Mouse (Mus musculus) neural tube, embryonic 12.5 days (tissue): Measurements from ENCODE around the gene Hdx. TPM values are rescaled to one million over a fixed set of nuclear protein-coding genes. Genes with fewer than 3 reads are reported as not detected.

ENCODE experiments used
- ATAC-seq: fragments of 200-750 bp; cut with Nextera tagmentation; 2 replicates; pipeline ENCODE4 v1.8.0; 2017; ENCODE audit warnings: low read depth, mild to moderate bottlenecking, moderate TSS enrichment, moderate library complexity; ENCODE audit not compliant: low FRiP score
- H3K27ac ChIP-seq: fragments of 300-500 bp; sonication (generic); 2 replicates; pipeline ENCODE4 v1.5.1; 2016
- H3K27me3 ChIP-seq: fragments of 300-500 bp; sonication (generic); replicated peaks from 2 replicates; pipeline ENCODE4 v1.6.1; 2016; ENCODE audit warnings: mild to moderate bottlenecking
- H3K36me3 ChIP-seq: fragments of 300-500 bp; sonication (generic); 2 replicates; pipeline ENCODE4 v1.6.1; 2016; ENCODE audit warnings: mild to moderate bottlenecking
- H3K4me1 ChIP-seq: fragments of 300-500 bp; sonication (generic); 2 replicates; pipeline ENCODE4 v1.6.1; 2016
- H3K4me2 ChIP-seq: fragments of 300-500 bp; sonication (generic); replicated peaks from 2 replicates; pipeline ENCODE4 v1.6.1; 2016; ENCODE audit warnings: mild to moderate bottlenecking
- H3K4me3 ChIP-seq: fragments of 300-500 bp; sonication (generic); 2 replicates; pipeline ENCODE4 v1.5.1; 2016
- H3K9ac ChIP-seq: fragments of 300-500 bp; sonication (generic); 2 replicates; pipeline ENCODE4 v1.6.1; 2016; ENCODE audit warnings: mild to moderate bottlenecking
- H3K9me3 ChIP-seq: fragments of 300-500 bp; sonication (generic); 2 replicates; pipeline ENCODE4 v1.6.1; 2016; ENCODE audit warnings: mild to moderate bottlenecking
- WGBS: fragments of 180-500 bp; shearing (Covaris S2); methylation state at CpG from one replicate; pipeline ENCODE4 v1.1.7; 2016; 5-methylcytosine and 5-hydroxymethylcytosine counted together
- polyA plus RNA-seq: library from polyadenylated mRNA; unstranded; fragments of >200 nt; fragmentation: Nextera tagmentation; extraction: Ambion mirVana; gene quantifications from 2 replicates; pipeline ENCODE4 v1.2.1, GENCODE M21; 2016

Gene Hdx
- polyA plus RNA-seq = 2.2 and 2.3 TPM in 2 replicates

GRCm38 (mm10) chrX:111696356-111697282 lies at the start of gene Hdx:
Gene Hdx (minus strand): TSS chrX:111697079.
- Histone ChIP-seq H3K4me2 (peak within 1 kb of the TSS; percentile 53), H3K4me1 (no peaks in the 10 kb centered on the region), H3K9ac (peak within 1 kb of the TSS; percentile 54), H3K27me3 (no peaks in the 10 kb centered on the region), H3K36me3 (no peaks in the 10 kb centered on the region), H3K4me3 (peak within 1 kb of the TSS; percentile 43), H3K27ac (no peak within 1 kb of the TSS), H3K9me3 (no peaks in the 10 kb centered on the region)
- 19% methylated on average over 26 of the region's 26 CpGs for WGBS
- ATAC-seq = peak; percentile 98

DNA sequence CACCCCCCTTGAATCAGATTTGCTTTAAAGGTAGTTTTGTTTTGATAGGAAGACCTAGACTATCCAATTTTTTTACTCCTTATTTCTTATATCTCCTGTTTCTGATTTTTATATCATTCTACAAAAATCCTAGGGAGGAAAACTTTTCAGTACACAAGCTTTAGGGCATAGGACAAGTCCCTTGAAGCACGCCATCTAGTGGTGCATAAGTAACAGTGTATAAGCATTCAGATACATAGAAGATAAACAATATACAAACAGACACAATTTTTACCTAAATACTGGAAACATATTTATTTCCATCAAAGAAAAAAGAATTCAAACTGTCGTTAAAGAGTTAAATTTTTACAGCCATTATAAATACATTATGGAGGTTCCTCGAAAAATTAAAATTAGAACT lies 11.2 kb downstream of the Hdx start:
- 66% methylated on average over 3 of the region's 3 CpGs for WGBS

DNA sequence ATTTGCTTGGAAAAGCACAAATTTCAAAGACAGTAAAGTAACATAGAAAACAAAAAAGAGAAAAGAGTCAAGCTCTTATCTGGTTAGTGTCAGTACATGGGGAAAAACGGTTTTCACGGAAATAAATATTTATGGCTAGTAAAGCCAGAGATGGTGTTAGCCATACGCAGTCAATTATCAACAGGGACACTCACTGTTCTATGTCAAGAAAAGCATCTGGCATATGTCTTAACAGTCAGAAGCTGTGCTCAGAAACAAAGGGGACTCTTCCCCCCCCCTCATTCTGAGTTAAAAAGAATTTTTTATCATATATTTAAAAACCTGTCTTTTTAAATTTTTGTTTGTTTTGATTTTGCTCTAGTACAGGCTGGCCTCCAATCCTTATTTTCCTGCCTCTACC lies 25.2 kb downstream of the Hdx start:
- H3K27me3 ChIP-seq = no peaks in the 10 kb centered on the region
- H3K27ac ChIP-seq = no peak overlapping the region
- H3K4me2 ChIP-seq = no peak overlapping the region
- ATAC-seq = no peak
- no peaks in the 10 kb centered on the region for H3K36me3 ChIP-seq
- WGBS = 59% methylated on average over 3 of the region's 3 CpGs
- H3K9me3 ChIP-seq = no peaks in the 10 kb centered on the region
- H3K4me1 ChIP-seq = no peaks in the 10 kb centered on the region
- H3K9ac ChIP-seq = no peak overlapping the region
- no peak overlapping the region for H3K4me3 ChIP-seq

More for the DNA sequence above, 11.2 kb downstream of the Hdx start:
- Histone ChIP-seq H3K9me3 (no peaks in the 10 kb centered on the region), H3K4me3 (no peak overlapping the region), H3K4me2 (no peak overlapping the region), H3K27ac (no peak overlapping the region), H3K4me1 (no peaks in the 10 kb centered on the region), H3K36me3 (no peaks in the 10 kb centered on the region), H3K27me3 (no peaks in the 10 kb centered on the region), H3K9ac (no peak overlapping the region)
- no peak for ATAC-seq

DNA sequence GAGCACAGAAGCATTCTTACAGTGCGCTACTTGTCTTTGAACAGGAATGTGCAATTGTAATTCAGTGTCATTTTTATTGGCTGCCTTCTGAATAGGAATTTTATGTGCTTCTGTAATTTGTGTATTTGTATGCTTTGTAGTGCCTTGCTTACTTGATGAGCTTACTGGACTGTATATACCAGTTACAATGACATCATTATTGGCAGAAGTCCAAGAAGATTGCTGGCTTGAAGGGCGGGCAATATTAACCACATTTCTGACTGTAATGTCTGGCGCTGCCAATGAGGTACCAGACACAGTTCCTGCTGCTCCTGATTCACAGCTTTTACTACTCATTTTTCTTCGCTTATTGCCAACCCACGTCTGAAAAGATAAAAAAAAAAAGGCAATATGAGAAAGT lies 36.5 kb downstream of the Hdx start:
- ATAC-seq = no peak
- Histone ChIP-seq H3K9ac (no peak overlapping the region), H3K4me3 (no peak overlapping the region), H3K4me2 (no peak overlapping the region), H3K27ac (no peak overlapping the region), H3K36me3 (no peaks in the 10 kb centered on the region), H3K4me1 (no peaks in the 10 kb centered on the region), H3K27me3 (no peaks in the 10 kb centered on the region), H3K9me3 (no peaks in the 10 kb centered on the region)
- 70% methylated on average over 5 of the region's 5 CpGs for WGBS

GRCm38 (mm10) chrX:111658671-111659070 lies 38.2 kb downstream of the Hdx start:
- ATAC-seq = no peak

DNA sequence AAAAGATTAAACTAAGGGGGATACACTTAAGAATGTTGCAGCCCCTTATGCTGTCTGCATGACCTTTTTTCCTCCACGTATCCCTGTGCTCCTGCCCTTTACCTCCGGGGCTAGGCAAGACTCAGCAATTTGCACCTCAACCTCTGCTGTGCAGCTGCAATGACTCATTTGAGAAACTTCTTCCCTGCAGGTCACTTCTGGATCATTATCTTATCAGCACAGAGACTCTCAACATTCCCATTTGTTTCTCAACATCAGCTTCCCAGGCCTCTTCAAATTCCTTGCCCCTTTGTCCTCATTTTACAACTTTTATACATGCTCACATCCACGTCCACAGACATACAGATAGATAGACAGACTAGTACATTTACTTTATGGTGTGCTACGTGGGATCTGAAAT lies 51.9 kb downstream of the Hdx start:
- 90% methylated on average over 4 of the region's 4 CpGs for WGBS
- H3K9me3 ChIP-seq = no peaks in the 10 kb centered on the region
- H3K27me3 ChIP-seq = no peaks in the 10 kb centered on the region
- no peak overlapping the region for H3K27ac ChIP-seq
- no peaks in the 10 kb centered on the region for H3K36me3 ChIP-seq
- H3K4me1 ChIP-seq = no peaks in the 10 kb centered on the region
- H3K9ac ChIP-seq = no peak overlapping the region
- ATAC-seq = no peak
- H3K4me3 ChIP-seq = no peak overlapping the region
- H3K4me2 ChIP-seq = no peak overlapping the region

More at GRCm38 (mm10) chrX:111658671-111659070, 38.2 kb downstream of the Hdx start:
- H3K4me1 ChIP-seq = no peaks in the 10 kb centered on the region
- H3K27ac ChIP-seq = no peak overlapping the region
- H3K36me3 ChIP-seq = no peaks in the 10 kb centered on the region
- H3K4me3 ChIP-seq = no peak overlapping the region
- H3K27me3 ChIP-seq = no peaks in the 10 kb centered on the region
- no peaks in the 10 kb centered on the region for H3K9me3 ChIP-seq
- no peak overlapping the region for H3K4me2 ChIP-seq
- WGBS = 85% methylated on average over 4 of the region's 4 CpGs
- no peak overlapping the region for H3K9ac ChIP-seq

GRCm38 (mm10) chrX:111640616-111641015 lies 56.3 kb downstream of the Hdx start:
- no peak overlapping the region for H3K27ac ChIP-seq
- no peak overlapping the region for H3K4me3 ChIP-seq
- H3K27me3 ChIP-seq = no peaks in the 10 kb centered on the region
- WGBS = 89% methylated on average over 5 of the region's 5 CpGs
- ATAC-seq = no peak
- H3K4me1 ChIP-seq = no peaks in the 10 kb centered on the region
- H3K9me3 ChIP-seq = no peaks in the 10 kb centered on the region
- H3K9ac ChIP-seq = no peak overlapping the region
- no peaks in the 10 kb centered on the region for H3K36me3 ChIP-seq
- H3K4me2 ChIP-seq = no peak overlapping the region

DNA sequence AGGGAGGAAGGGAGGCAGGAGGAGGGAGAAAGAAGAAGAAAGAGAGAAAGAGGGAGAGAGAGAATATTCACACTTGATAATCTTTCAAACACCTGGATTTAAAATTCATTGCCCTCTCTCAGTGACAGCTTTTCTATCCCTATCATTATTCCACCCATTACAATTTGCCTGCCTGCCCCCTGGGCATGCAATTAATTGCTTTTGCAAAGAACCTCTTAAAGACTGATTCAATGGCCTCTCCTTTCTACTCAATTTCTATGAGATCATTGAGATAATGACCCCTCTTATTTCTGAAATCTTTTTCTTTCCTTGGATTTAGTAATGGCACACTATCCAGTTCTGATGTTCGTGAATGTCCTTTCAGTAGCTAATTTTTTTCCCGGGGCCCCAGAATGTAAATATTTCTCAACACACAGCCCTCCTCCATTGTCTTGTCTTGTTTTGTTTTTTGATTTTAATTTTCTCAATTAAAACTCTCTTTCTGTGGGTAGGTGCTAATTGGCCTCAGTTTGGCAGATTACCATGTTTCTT lies 99.2 kb downstream of the Hdx start:
- ATAC-seq = no peak
- Histone ChIP-seq H3K4me2 (no peak overlapping the region), H3K36me3 (no peaks in the 10 kb centered on the region), H3K9ac (no peak overlapping the region), H3K27me3 (no peaks in the 10 kb centered on the region), H3K27ac (no peak overlapping the region), H3K4me1 (no peaks in the 10 kb centered on the region), H3K4me3 (no peak overlapping the region), H3K9me3 (no peaks in the 10 kb centered on the region)
- 79% methylated on average over 2 of the region's 2 CpGs for WGBS

DNA sequence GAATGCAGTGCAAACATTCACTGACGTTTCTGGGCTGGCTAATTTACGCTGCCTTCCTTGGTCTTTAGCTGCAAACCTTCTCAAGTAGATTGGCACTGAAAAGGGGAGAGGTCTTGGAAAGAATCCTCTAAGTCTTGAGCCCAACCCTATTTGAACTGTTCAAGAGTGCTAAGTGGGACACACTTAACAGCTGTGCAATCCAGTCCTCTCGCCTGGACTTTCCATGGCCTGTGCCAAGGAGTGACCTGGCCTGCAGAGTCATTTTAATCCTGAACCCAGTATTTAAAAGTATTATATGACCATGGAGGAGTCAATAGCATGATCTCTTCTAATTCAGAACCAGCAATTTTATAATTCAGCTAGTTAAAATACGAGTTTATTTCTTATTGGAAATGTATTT lies 109.3 kb downstream of the Hdx start:
- no peak overlapping the region for H3K4me2 ChIP-seq
- H3K4me3 ChIP-seq = no peak overlapping the region
- whole genome bisulfite sequencing = 67% methylated on average over 4 of the region's 4 CpGs
- no peaks in the 10 kb centered on the region for H3K9me3 ChIP-seq
- H3K36me3 ChIP-seq = no peaks in the 10 kb centered on the region
- ATAC-seq = no peak
- H3K9ac ChIP-seq = no peak overlapping the region
- no peaks in the 10 kb centered on the region for H3K4me1 ChIP-seq
- no peak overlapping the region for H3K27ac ChIP-seq
- H3K27me3 ChIP-seq = no peaks in the 10 kb centered on the region

DNA sequence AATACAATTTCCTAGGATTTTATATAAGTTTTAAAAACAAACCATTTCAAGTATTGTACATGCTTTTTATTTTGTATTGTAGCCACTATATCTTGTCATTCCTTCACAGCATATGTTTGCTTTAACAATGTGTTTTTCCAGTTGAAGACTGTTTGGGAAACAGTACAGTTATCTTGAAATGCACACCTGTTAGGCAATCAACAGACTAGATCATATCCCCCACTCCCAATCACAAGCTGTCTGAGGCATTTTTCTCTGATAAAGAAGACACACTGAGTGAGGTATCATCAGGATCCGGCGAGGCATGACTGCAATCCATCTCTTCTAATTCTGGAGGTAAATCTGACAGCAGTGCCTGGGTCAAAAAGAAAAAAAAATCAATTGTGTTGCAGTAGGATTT lies 119.8 kb downstream of the Hdx start:
- ATAC-seq = no peak

DNA sequence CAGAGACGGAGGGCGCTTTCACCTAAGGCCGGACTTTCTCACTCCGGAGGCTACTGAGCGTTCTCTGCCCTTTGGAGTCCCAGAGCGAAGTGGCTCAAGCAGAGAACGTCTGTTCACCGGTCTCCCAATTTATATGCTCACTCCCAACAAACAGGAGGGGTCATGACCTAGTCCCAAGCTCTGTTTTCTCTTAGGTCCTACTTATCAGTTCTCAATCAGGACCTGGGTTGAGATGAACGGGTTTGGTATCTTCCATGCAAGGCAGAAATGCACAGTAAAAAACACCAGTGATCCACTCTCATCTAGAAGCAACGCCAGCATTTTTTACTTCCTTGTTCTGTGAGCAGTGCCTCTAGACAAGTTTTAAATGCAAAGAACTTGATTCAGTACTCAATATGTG lies 159.0 kb downstream of the Hdx start, which contains the start of gene Rps6ka6:
Rps6ka6 (minus strand) TSS at position 101 of the 400 bp plus-strand sequence.
- no peaks in the 10 kb centered on the region for H3K36me3 ChIP-seq
- ATAC-seq = no peak
- 74% methylated on average over 10 of the region's 10 CpGs for WGBS

More for the DNA sequence above, 119.8 kb downstream of the Hdx start:
- Histone ChIP-seq H3K27ac (no peak overlapping the region), H3K27me3 (no peaks in the 10 kb centered on the region), H3K4me1 (no peaks in the 10 kb centered on the region), H3K9me3 (no peaks in the 10 kb centered on the region), H3K9ac (no peak overlapping the region), H3K4me3 (no peak overlapping the region), H3K4me2 (no peak overlapping the region), H3K36me3 (no peaks in the 10 kb centered on the region)
- whole genome bisulfite sequencing = 85% methylated on average over 2 of the region's 2 CpGs

More for the DNA sequence above, 159.0 kb downstream of the Hdx start, which contains the start of gene Rps6ka6:
- Histone ChIP-seq H3K27ac (no peak within 1 kb of the TSS), H3K4me1 (no peaks in the 10 kb centered on the region), H3K4me2 (no peak within 1 kb of the TSS), H3K9ac (no peak within 1 kb of the TSS), H3K9me3 (no peaks in the 10 kb centered on the region), H3K4me3 (no peak within 1 kb of the TSS), H3K27me3 (no peaks in the 10 kb centered on the region)
